Comparison of ENCODE assay signal across 8 mouse cellular contexts in the genomic region with DNA sequence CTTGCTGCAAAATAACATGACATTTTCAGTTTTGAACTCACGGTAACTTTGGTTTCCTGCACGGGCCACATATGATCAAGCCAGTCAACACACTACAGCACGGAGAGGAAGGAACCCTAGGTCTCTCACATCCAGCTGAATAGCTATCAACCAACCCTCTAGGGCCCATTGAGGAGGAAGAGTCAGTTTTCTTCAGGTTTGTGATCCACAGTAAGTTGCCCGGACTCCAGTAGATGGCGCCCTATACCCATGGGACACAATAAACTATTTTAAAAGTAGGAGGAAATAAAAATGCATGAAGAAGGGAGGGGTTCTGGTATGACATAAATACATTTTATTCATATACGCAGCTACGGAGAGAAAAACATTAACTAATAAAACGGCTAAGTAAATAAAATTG. TPM values are rescaled to one million over a fixed set of nuclear protein-coding genes. Genes with fewer than 3 reads are reported as not detected.
DNase-seq lines count a peak whose midpoint lies in the region; ATAC-seq and TF ChIP-seq lines count a peak whose summit lies in the region.

No protein-coding gene starts in this region.

- no peak overlapping the region for H3K4me2 ChIP-seq in intestine, embryonic 14.5 days (ENCODE audit: low read length)
- H3K4me2 ChIP-seq in intestine, embryonic 16.5 days (ENCODE audit: low read depth, low read length), result no peak overlapping the region
- no peak overlapping the region for H3K4me2 ChIP-seq in liver, embryonic 15.5 days

- TF ChIP-seq CTCF in ES-Bruce4 (IDR thresholded peaks at IDR 0.05; ENCODE audit: low read depth, low read length), result peak; percentile 30

- no peak overlapping the region for H3K4me3 ChIP-seq in intestine, embryonic 14.5 days (ENCODE audit: low read depth, low read length)
- H3K4me3 ChIP-seq in intestine, embryonic 16.5 days (ENCODE audit: low read length), result no peak overlapping the region
- H3K4me3 ChIP-seq in ES-Bruce4 (ENCODE audit: low read depth, low read length), result no peak overlapping the region
- H3K4me3 ChIP-seq in liver, embryonic 15.5 days (replicated peaks), result no peak overlapping the region

- TF ChIP-seq POLR2A in ES-Bruce4 (IDR thresholded peaks at IDR 0.05; ENCODE audit: insufficient read depth, low read length), result no peak

- peak; percentile 76 for DNase-seq in intestine, embryonic 14.5 days (ENCODE audit: low spot score)
- DNase-seq in 3T3-L1 (ENCODE audit: low read depth, low spot score), result peak; percentile 74
- DNase-seq in embryo, embryonic 11.5 days (ENCODE audit: low read depth, low spot score), result peak; percentile 27
- peak; percentile 33 for DNase-seq in thymus, postnatal 0 days (ENCODE audit: low spot score)
- no peak for DNase-seq in layer of hippocampus, adult 18-20 months (ENCODE audit: low spot score in 2 of 2)

- H3K27ac ChIP-seq in intestine, embryonic 14.5 days (ENCODE audit: low read depth), result no peak overlapping the region
- H3K27ac ChIP-seq in intestine, embryonic 16.5 days (ENCODE audit: low read length), result no peak overlapping the region
- no peak overlapping the region for H3K27ac ChIP-seq in ES-Bruce4 (ENCODE audit: insufficient read depth, low read length)
- no peak overlapping the region for H3K27ac ChIP-seq in liver, embryonic 15.5 days (replicated peaks)

- H3K9ac ChIP-seq in intestine, embryonic 14.5 days (ENCODE audit: low read length), result no peak overlapping the region
- no peak overlapping the region for H3K9ac ChIP-seq in intestine, embryonic 16.5 days (ENCODE audit: low read depth, low read length)
- no peak overlapping the region for H3K9ac ChIP-seq in ES-Bruce4 (ENCODE audit: low read depth, poor library complexity, severe bottlenecking)
- H3K9ac ChIP-seq in liver, embryonic 15.5 days, result no peak overlapping the region

- no peaks in the 10 kb centered on the region for H3K4me1 ChIP-seq in intestine, embryonic 14.5 days (replicated peaks; ENCODE audit: control insufficient read depth, insufficient read depth, low read length)
- no peaks in the 10 kb centered on the region for H3K4me1 ChIP-seq in intestine, embryonic 16.5 days (ENCODE audit: control insufficient read depth, insufficient read depth, low read length)
- H3K4me1 ChIP-seq in ES-Bruce4 (ENCODE audit: control insufficient read depth, insufficient read depth, low read length), result no peaks in the 10 kb centered on the region
- H3K4me1 ChIP-seq in liver, embryonic 15.5 days (replicated peaks), result peaks cover 30% of the 10 kb centered on the region

- no peak for TF ChIP-seq EP300 in ES-Bruce4 (IDR thresholded peaks at IDR 0.05; ENCODE audit: insufficient read depth, low read depth, low read length)

- no peaks in the 10 kb centered on the region for H3K27me3 ChIP-seq in intestine, embryonic 14.5 days (replicated peaks; ENCODE audit: control insufficient read depth, insufficient read depth, low read length)
- no peaks in the 10 kb centered on the region for H3K27me3 ChIP-seq in intestine, embryonic 16.5 days (replicated peaks; ENCODE audit: control insufficient read depth, insufficient read depth, low read length)
- no peaks in the 10 kb centered on the region for H3K27me3 ChIP-seq in ES-Bruce4 (ENCODE audit: control insufficient read depth, insufficient read depth, low read length, poor library complexity, severe bottlenecking)
- H3K27me3 ChIP-seq in liver, embryonic 15.5 days, result no peaks in the 10 kb centered on the region

- no peak for ATAC-seq in intestine, embryonic 14.5 days (replicated peaks; ENCODE audit: low FRiP score, low TSS enrichment, low read depth)
- no peak for ATAC-seq in intestine, embryonic 16.5 days
- 0 out of 2 replicates have a peak, but pooled peaks have one; percentile 26 for ATAC-seq in liver, embryonic 15.5 days (ENCODE audit: insufficient read depth)

- WGBS in intestine, embryonic 14.5 days, result 57% methylated on average over 8 of the region's 8 CpGs
- 59% methylated on average over 8 of the region's 8 CpGs for WGBS in intestine, embryonic 16.5 days
- 41% methylated on average over 8 of the region's 8 CpGs for WGBS in liver, embryonic 15.5 days (ENCODE audit: insufficient replicate concordance)

- no peaks in the 10 kb centered on the region for H3K36me3 ChIP-seq in intestine, embryonic 14.5 days (ENCODE audit: control insufficient read depth, insufficient read depth, low read length)
- no peaks in the 10 kb centered on the region for H3K36me3 ChIP-seq in intestine, embryonic 16.5 days (ENCODE audit: control insufficient read depth, insufficient read depth, low read length)
- H3K36me3 ChIP-seq in ES-Bruce4 (ENCODE audit: control insufficient read depth, insufficient read depth, low read length, poor library complexity, severe bottlenecking), result no peaks in the 10 kb centered on the region
- H3K36me3 ChIP-seq in liver, embryonic 15.5 days (replicated peaks), result peaks cover 62% of the 10 kb centered on the region

- H3K9me3 ChIP-seq in intestine, embryonic 14.5 days (ENCODE audit: control insufficient read depth, low read length), result no peaks in the 10 kb centered on the region
- no peaks in the 10 kb centered on the region for H3K9me3 ChIP-seq in intestine, embryonic 16.5 days (ENCODE audit: control insufficient read depth, low read length)
- H3K9me3 ChIP-seq in ES-Bruce4 (replicated peaks; ENCODE audit: control insufficient read depth, insufficient read depth, low read length, poor library complexity, severe bottlenecking), result no peaks in the 10 kb centered on the region
- no peaks in the 10 kb centered on the region for H3K9me3 ChIP-seq in liver, embryonic 15.5 days (replicated peaks)

RNA-seq across cellular contexts. Expression of a gene that starts 13.6 kb away (rescaled TPM):
- 0.36 and 0.42 TPM in 2 replicates for polyA plus RNA-seq in intestine, embryonic 14.5 days (2014; fragmentation: Nextera tagmentation; extraction: Ambion mirVana)
- 1.9 and 4.3 TPM in 2 replicates for polyA plus RNA-seq in intestine, embryonic 16.5 days (2015; fragmentation: Nextera tagmentation; extraction: Ambion mirVana)
- not detected in 2 replicates for polyA plus RNA-seq in ES-Bruce4 (2011; ENCODE audit: insufficient read depth, insufficient read length, low read depth, missing spikeins)
- 220 and 226 TPM in 2 replicates for polyA plus RNA-seq in liver, embryonic 15.5 days (2015; fragmentation: Nextera tagmentation; extraction: Ambion mirVana)
- polyA plus RNA-seq in thymus, postnatal 0 days (2015; fragmentation: Nextera tagmentation; extraction: Ambion mirVana), result 0.09 and 0.13 TPM in 2 replicates
- total RNA-seq in layer of hippocampus, adult 18-20 months (2021), result not detected

RNA-seq across cellular contexts. Expression of a gene that starts 17.7 kb away (rescaled TPM):
- polyA plus RNA-seq in intestine, embryonic 14.5 days (2014; fragmentation: Nextera tagmentation; extraction: Ambion mirVana), result not detected in 2 replicates
- polyA plus RNA-seq in intestine, embryonic 16.5 days (2015; fragmentation: Nextera tagmentation; extraction: Ambion mirVana), result 0.10 TPM in 1 of 2 replicates, not detected in the other
- not detected in 2 replicates for polyA plus RNA-seq in ES-Bruce4 (2011; ENCODE audit: insufficient read depth, insufficient read length, low read depth, missing spikeins)
- polyA plus RNA-seq in liver, embryonic 15.5 days (2015; fragmentation: Nextera tagmentation; extraction: Ambion mirVana), result 0.12 and 0.26 TPM in 2 replicates
- polyA plus RNA-seq in thymus, postnatal 0 days (2015; fragmentation: Nextera tagmentation; extraction: Ambion mirVana), result not detected in 2 replicates
- not detected for total RNA-seq in layer of hippocampus, adult 18-20 months (2021)

RNA-seq across cellular contexts. Expression of a gene that starts 55.8 kb away (rescaled TPM):
- polyA plus RNA-seq in intestine, embryonic 14.5 days (2014; fragmentation: Nextera tagmentation; extraction: Ambion mirVana), result 3.8 and 4.0 TPM in 2 replicates
- polyA plus RNA-seq in intestine, embryonic 16.5 days (2015; fragmentation: Nextera tagmentation; extraction: Ambion mirVana), result 5.8 and 7.8 TPM in 2 replicates
- polyA plus RNA-seq in ES-Bruce4 (2011; ENCODE audit: insufficient read depth, insufficient read length, low read depth, missing spikeins), result 6.8 and 8.5 TPM in 2 replicates
- polyA plus RNA-seq in liver, embryonic 15.5 days (2015; fragmentation: Nextera tagmentation; extraction: Ambion mirVana), result 0.20 TPM in 2 replicates
- polyA plus RNA-seq in thymus, postnatal 0 days (2015; fragmentation: Nextera tagmentation; extraction: Ambion mirVana), result 0.59 and 0.67 TPM in 2 replicates
- not detected for total RNA-seq in layer of hippocampus, adult 18-20 months (2021)

Comparison
In these comparisons a context has a peak if more than half of its experiments do, and no peak if none do; other contexts are left out.
1. DNase-seq: peak in intestine, embryonic 14.5 days (single experiment), 3T3-L1 (single experiment), embryo, embryonic 11.5 days (single experiment) and thymus, postnatal 0 days (single experiment); none in layer of hippocampus, adult 18-20 months (0 of 2).
2. RNA of a gene that starts 13.6 kb away (polyA plus RNA-seq): 220 to 226 TPM in liver, embryonic 15.5 days; 1.9 to 4.3 TPM in intestine, embryonic 16.5 days, 0.36 to 0.42 TPM in intestine, embryonic 14.5 days, not detected in ES-Bruce4 and 0.09 to 0.13 TPM in thymus, postnatal 0 days; every median in the first group is over 10 times any median in the second.